Mouse (Mus musculus): Measurements from ENCODE around the gene Fam19a2. TPM values are rescaled to one million over a fixed set of nuclear protein-coding genes. Genes with fewer than 3 reads are reported as not detected.

Fam19a2 gene
- polyA plus RNA-seq, 1 experiment from 2014 or later = 3.7 TPM

DNA sequence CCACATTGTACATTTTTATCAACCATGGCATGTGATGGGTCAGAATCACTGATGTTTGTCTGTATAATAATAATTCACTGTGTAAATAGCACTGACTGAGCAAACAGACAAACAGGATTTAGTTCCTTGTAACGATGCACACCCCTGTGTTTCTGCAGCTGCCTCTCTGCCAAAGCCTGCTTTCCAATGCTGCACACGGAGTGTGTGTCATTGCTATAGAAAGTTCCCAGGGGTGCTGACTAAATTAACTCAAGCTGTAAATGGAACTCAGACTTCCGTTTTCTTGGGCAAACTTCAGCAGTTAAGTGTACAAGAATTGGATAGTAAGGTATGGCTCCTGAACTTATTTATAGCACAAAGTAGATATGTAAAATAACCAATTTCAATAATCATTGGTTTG lies 138.7 kb downstream of the Fam19a2 start:
- Histone ChIP-seq H3K4me3 (no peak overlapping the region), H3K9me3 (peaks cover 5% of the 10 kb centered on the region; the same call in 1 of the 2 replicates), H3K36me3 (no peaks in the 10 kb centered on the region), H3K27me3 (ENCODE audit: insufficient read depth, poor library complexity, severe bottlenecking) (no peaks in the 10 kb centered on the region), H3K4me1 (replicated peaks) (no peaks in the 10 kb centered on the region), H3K27ac (no peak overlapping the region)
- no peak for DNase-seq (ENCODE audit: low spot score)
- 65% methylated on average over 3 of the region's 3 CpGs for WGBS

DNA sequence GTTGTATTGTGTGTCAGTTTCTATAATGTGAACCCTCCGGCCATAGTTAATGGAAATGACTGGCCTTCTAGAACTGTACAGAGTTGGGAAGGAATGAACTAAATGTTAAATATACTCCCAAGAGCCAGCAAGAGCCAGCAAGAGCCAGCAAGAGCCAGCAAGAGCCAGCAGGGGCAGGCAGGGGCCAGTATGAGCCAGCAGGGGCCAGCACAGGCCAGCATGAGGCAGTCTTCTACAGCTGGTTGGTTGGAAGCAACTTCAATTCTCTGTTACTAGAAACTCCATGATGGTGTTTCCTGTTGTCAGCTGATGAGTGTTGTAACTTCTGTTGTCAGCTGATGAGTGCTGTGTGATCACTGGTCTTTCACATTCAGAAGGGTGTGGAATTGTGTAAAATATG lies 151.2 kb downstream of the Fam19a2 start:
- no peaks in the 10 kb centered on the region for H3K4me1 ChIP-seq (replicated peaks)
- no peak overlapping the region for H3K27ac ChIP-seq
- 86% methylated on average over 1 of the region's 1 CpGs for WGBS
- H3K4me3 ChIP-seq = no peak overlapping the region
- H3K9me3 ChIP-seq = no peaks in the 10 kb centered on the region
- no peaks in the 10 kb centered on the region for H3K27me3 ChIP-seq (ENCODE audit: insufficient read depth, poor library complexity, severe bottlenecking)
- no peaks in the 10 kb centered on the region for H3K36me3 ChIP-seq
- DNase-seq (ENCODE audit: low spot score) = no peak

DNA sequence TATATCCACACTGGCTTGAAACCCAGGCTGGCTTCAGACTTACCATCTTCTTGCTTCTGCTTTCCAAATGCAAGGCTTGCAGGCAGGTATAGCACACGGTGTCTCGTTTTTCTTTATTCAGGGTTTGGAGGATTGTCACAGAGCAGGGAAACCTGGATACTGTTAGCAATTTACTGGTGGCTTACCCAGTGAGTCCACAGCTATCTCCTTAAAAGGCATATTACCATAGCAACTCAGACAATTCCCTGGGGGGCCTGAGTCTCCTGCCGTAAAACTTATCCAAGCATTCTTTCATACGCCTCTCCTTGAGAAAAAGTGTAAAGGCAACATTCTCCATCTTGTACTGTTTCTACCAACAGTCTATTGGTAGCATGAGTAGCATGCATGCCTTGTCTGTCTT lies 152.2 kb downstream of the Fam19a2 start:
- Histone ChIP-seq H3K4me1 (replicated peaks) (no peaks in the 10 kb centered on the region), H3K36me3 (no peaks in the 10 kb centered on the region), H3K27me3 (ENCODE audit: insufficient read depth, poor library complexity, severe bottlenecking) (no peaks in the 10 kb centered on the region), H3K27ac (no peak overlapping the region), H3K9me3 (no peaks in the 10 kb centered on the region), H3K4me3 (no peak overlapping the region)
- DNase-seq (ENCODE audit: low spot score) = no peak
- 68% methylated on average over 4 of the region's 4 CpGs for whole genome bisulfite sequencing

DNA sequence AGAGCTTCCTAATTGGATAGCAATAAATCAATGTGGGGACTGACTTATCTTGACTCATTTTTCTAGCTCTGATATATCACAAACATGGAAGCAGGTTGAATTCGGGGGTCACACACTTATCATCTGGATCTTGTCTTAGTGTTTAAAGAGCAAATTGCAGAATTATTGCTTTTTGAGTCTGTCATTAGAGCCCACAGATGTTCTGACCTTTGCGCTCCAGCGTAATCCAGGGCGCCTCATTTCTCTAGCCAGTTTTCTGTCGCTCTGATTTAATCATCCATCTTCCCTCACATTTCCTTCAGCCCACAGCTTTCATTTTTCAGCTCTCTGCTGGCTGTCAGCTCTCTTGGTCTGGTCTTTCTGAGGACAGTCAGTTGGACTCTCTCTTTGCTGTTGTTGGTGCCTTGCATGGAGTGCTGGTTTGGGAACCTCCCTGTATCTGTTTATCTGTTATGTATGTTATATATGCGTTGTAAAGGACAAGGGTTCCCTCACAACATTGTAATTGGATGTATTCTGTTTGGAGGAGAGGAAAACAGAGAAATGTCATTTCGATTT lies 154.9 kb downstream of the Fam19a2 start:
- H3K4me3 ChIP-seq = no peak overlapping the region
- 86% methylated on average over 7 of the region's 7 CpGs for WGBS
- no peaks in the 10 kb centered on the region for H3K27me3 ChIP-seq (ENCODE audit: insufficient read depth, poor library complexity, severe bottlenecking)
- no peak for DNase-seq (ENCODE audit: low spot score)
- no peaks in the 10 kb centered on the region for H3K36me3 ChIP-seq
- H3K4me1 ChIP-seq (replicated peaks) = no peaks in the 10 kb centered on the region
- no peak overlapping the region for H3K27ac ChIP-seq
- H3K9me3 ChIP-seq = no peaks in the 10 kb centered on the region

DNA sequence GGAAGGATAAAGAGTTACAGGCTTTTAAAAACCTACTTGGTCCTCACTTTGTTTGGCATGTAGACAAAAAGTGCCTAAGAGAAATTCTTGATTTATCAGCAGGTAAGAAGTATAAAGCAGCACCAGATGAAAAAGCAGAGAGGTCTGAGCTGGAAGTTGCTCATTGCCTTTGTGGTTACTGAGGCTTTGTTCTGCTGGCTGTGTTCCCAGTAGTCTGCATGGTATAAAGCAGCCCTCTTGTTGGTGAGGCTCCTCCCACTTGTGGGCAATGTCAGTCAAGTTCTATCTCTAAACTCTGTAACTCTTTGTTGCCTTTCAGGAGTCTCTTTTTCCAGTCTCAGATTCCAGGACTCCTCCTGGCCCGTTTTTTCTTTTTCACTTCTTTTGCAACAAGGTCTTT lies 156.5 kb downstream of the Fam19a2 start:
- Histone ChIP-seq H3K27me3 (ENCODE audit: insufficient read depth, poor library complexity, severe bottlenecking) (no peaks in the 10 kb centered on the region), H3K36me3 (no peaks in the 10 kb centered on the region), H3K4me3 (no peak overlapping the region), H3K4me1 (replicated peaks) (no peaks in the 10 kb centered on the region), H3K9me3 (no peaks in the 10 kb centered on the region), H3K27ac (no peak overlapping the region)
- 87% methylated on average over 1 of the region's 1 CpGs for WGBS
- DNase-seq (ENCODE audit: low spot score) = no peak

DNA sequence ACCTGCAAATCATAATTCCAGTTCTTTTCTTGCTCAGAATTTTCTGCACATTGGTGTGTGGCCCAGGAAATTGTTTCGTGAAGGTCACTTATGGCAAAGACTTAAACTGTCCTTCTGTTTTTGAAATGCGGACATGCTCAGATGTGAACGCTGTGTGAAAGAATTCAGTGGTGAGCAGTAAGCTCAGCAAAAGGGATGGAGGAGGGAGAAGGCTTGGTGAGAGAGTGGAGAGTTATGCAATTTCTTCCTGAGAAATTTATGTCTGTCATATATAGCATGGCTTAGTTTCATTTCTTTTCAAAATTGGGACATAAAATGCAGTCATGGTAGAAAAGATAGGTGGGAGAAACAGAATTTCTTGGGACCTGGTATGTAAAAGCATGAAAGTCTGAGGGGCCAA lies 160.7 kb downstream of the Fam19a2 start:
- WGBS = 95% methylated on average over 3 of the region's 3 CpGs
- Histone ChIP-seq H3K36me3 (no peaks in the 10 kb centered on the region), H3K4me1 (replicated peaks) (no peaks in the 10 kb centered on the region), H3K27ac (no peak overlapping the region), H3K4me3 (no peak overlapping the region), H3K9me3 (no peaks in the 10 kb centered on the region), H3K27me3 (ENCODE audit: insufficient read depth, poor library complexity, severe bottlenecking) (no peaks in the 10 kb centered on the region)
- DNase-seq (ENCODE audit: low spot score) = no peak

DNA sequence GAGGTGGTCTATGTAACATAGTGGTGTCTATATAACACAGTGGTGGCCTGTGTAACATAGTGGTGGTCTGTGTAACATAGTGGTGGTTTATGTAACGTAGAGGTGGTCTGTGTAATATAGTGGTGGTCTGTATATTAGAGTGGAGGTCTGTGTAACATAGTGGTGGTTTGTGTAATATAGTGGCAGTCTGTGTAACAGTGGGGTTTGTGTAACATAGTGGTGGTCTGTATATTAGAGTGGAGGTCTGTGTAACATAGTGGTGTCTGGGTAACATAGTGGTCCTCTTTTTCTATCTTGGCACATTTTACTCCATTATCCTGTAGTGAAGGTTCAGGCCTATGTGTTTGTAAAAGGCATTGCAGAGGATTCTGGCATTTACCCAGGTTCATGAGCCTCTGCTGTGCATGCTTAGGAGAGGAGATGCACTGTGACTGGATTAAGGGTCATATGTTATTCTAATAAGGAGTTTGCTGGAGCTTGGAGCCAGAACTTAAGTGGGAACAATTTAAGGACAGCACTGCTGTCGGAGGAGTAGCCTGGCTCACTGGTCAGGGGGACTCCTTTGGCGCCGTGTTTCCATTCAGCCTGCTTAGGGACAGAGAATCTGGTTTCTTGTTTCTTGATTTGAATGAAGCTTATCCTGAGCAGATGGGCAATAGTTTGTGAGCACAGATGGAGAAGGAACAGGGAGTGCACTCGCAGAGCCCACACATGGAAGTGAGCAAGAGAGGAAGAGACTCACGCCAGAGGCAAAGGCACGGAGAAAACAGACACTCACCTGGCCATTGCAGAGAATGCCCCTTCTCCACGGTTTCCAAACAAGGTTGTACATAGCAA lies 162.9 kb downstream of the Fam19a2 start:
- Histone ChIP-seq H3K27ac (no peak overlapping the region), H3K4me1 (replicated peaks) (no peaks in the 10 kb centered on the region), H3K4me3 (no peak overlapping the region), H3K36me3 (no peaks in the 10 kb centered on the region), H3K27me3 (ENCODE audit: insufficient read depth, poor library complexity, severe bottlenecking) (no peaks in the 10 kb centered on the region), H3K9me3 (no peaks in the 10 kb centered on the region)
- DNase-seq (ENCODE audit: low spot score) = no peak
- 81% methylated on average over 8 of the region's 8 CpGs for WGBS

DNA sequence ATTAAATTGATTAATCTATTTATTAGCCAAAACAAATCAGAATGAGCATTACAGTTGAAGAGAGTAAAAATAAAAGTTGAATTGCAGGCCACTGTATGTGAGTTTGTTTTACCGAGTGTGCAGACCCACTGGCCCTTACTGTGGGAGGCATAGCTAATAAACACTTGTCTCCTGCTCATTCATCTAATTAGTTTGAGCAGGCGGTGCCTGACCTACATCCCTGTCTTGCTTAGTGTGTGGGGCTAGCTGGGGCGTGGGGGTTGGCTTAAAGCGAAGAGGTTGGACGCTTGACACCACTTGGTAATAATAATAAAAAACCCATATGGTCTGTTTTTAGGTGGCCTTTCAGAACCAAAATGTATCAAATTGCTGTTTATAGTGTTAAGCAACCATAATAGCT lies 167.8 kb downstream of the Fam19a2 start:
- no peak for DNase-seq (ENCODE audit: low spot score)
- Histone ChIP-seq H3K27me3 (ENCODE audit: insufficient read depth, poor library complexity, severe bottlenecking) (no peaks in the 10 kb centered on the region), H3K9me3 (no peaks in the 10 kb centered on the region), H3K36me3 (no peaks in the 10 kb centered on the region), H3K4me1 (replicated peaks) (no peaks in the 10 kb centered on the region), H3K4me3 (no peak overlapping the region), H3K27ac (no peak overlapping the region)
- WGBS = 85% methylated on average over 5 of the region's 5 CpGs

DNA sequence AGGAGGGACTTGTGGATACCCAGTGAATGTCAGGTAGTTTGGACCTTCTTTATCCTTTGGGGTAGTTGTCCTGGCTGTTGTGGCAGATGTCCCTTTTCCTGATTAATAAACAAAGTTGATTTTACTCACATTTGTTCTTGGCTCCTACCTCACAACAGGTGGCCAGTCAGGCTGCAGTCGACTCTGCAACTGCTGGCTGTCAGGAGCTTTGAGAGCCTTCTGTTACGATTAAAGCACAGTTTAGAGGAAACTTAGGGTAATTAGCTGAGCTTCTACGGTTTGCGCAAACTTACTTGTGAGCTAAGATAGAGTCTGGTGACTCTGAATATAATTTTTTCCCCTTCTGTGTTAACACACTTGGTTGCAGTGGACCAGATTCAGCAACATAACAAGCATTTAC lies 173.8 kb downstream of the Fam19a2 start:
- Histone ChIP-seq H3K9me3 (no peaks in the 10 kb centered on the region), H3K36me3 (no peaks in the 10 kb centered on the region), H3K27ac (no peak overlapping the region), H3K4me1 (replicated peaks) (no peaks in the 10 kb centered on the region), H3K27me3 (ENCODE audit: insufficient read depth, poor library complexity, severe bottlenecking) (no peaks in the 10 kb centered on the region), H3K4me3 (no peak overlapping the region)
- no peak for DNase-seq (ENCODE audit: low spot score)
- 80% methylated on average over 4 of the region's 4 CpGs for WGBS

DNA sequence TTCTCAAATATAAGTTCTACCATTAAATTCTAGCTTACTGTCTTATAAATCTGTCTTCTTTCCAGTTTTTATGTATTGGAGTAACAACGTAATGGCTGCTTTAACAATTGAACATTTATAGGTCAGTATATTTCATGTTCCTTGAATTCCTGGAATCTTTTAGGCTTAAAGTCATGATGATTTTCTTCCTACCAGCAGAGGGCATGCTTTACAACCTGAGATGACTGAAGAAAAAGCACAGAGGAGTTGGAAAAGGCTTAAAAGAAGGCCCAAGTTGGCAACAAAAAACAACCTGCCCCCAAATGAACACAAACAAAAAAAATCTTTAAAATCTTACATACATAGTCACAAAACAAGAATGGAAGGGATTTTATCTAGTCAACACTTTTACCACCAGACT lies 193.0 kb downstream of the Fam19a2 start:
- 86% methylated on average over 1 of the region's 1 CpGs for WGBS
- Histone ChIP-seq H3K9me3 (no peaks in the 10 kb centered on the region), H3K27ac (no peak overlapping the region), H3K4me3 (no peak overlapping the region), H3K27me3 (ENCODE audit: insufficient read depth, poor library complexity, severe bottlenecking) (no peaks in the 10 kb centered on the region), H3K4me1 (replicated peaks) (no peaks in the 10 kb centered on the region), H3K36me3 (no peaks in the 10 kb centered on the region)
- DNase-seq (ENCODE audit: low spot score) = no peak

DNA sequence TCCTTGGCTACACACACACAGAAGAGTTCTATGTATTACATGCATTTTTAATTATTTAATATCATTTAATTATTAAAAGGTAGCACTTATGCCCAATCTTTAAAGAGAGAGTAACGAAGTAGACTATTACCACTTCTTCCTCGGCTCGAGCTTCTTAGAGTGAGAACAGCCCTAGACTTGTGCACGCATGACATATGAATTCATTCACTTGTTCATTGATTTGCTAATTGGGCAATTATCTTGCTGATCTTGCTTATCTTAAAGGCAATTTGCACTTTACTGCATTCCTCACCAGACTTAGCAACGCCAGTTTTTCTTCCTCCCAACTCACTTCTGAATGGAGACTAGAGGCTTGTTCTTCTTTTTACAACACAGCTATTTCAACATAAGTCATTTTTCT lies 196.7 kb downstream of the Fam19a2 start:
- whole genome bisulfite sequencing = 80% methylated on average over 5 of the region's 5 CpGs
- no peaks in the 10 kb centered on the region for H3K9me3 ChIP-seq
- no peaks in the 10 kb centered on the region for H3K36me3 ChIP-seq
- H3K4me1 ChIP-seq (replicated peaks) = no peaks in the 10 kb centered on the region
- no peak for DNase-seq (ENCODE audit: low spot score)
- H3K27ac ChIP-seq = no peak overlapping the region
- no peak overlapping the region for H3K4me3 ChIP-seq
- no peaks in the 10 kb centered on the region for H3K27me3 ChIP-seq (ENCODE audit: insufficient read depth, poor library complexity, severe bottlenecking)

DNA sequence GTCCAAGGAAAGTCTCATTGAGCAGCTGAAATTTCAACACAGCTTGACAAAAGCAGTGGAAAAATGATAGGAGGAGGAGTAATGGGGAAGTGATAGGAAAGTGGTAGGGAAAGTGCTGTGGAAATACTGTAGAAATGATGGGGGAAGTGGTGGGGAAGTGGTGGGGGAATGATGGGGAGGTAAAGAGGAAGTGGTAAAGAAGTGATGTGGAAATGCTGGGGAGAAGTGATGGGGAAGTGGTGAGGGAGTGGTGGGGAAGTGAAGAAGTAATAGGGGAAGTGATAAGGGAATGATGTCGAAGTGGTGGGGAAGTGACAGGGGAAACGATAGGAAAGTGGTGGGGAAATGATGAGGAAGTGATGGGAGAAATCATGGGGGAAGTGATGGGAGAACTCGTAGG lies 198.5 kb downstream of the Fam19a2 start:
- WGBS = 87% methylated on average over 3 of the region's 3 CpGs
- Histone ChIP-seq H3K4me3 (no peak overlapping the region), H3K27me3 (ENCODE audit: insufficient read depth, poor library complexity, severe bottlenecking) (no peaks in the 10 kb centered on the region), H3K9me3 (no peaks in the 10 kb centered on the region), H3K27ac (no peak overlapping the region), H3K36me3 (no peaks in the 10 kb centered on the region), H3K4me1 (replicated peaks) (no peaks in the 10 kb centered on the region)
- no peak for DNase-seq (ENCODE audit: low spot score)

DNA sequence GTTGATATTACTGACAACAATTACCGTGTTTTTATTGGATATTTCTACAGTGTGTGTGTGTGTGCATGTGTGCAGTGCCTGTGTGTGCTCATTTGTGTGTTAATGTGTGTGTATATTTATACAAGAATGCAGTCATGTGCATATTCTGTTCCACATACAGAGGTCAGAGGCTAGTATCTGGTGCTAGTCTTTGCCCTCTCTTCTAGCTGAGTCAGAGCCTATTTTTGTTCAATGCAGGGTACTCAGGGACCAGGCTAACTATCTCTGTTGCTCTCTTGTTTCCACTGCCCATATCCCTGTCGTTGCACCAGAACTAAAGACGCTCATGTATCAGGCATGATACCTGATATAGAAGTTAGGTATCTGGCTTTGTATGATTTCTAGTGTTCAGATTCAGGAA lies 251.0 kb downstream of the Fam19a2 start:
- Histone ChIP-seq H3K4me1 (replicated peaks) (no peaks in the 10 kb centered on the region), H3K27me3 (ENCODE audit: insufficient read depth, poor library complexity, severe bottlenecking) (no peaks in the 10 kb centered on the region), H3K9me3 (no peaks in the 10 kb centered on the region), H3K27ac (no peak overlapping the region), H3K4me3 (no peak overlapping the region), H3K36me3 (no peaks in the 10 kb centered on the region)
- WGBS = 90% methylated on average over 3 of the region's 3 CpGs
- no peak for DNase-seq (ENCODE audit: low spot score)
